Mouse (Mus musculus) layer of hippocampus, adult 11-12 months (tissue): ENCODE measurements around the gene Smco2.
"Not testable (repeated sequence)": the region's sequence is repeated elsewhere in the genome, so short reads cannot be mapped to it uniquely, and the experiment has no call there.

Source experiments
- DNase-seq: peaks from one replicate; pipeline ENCODE4 v3.0.0; 2022; ENCODE audit warnings: low spot score

Smco2 gene

DNA sequence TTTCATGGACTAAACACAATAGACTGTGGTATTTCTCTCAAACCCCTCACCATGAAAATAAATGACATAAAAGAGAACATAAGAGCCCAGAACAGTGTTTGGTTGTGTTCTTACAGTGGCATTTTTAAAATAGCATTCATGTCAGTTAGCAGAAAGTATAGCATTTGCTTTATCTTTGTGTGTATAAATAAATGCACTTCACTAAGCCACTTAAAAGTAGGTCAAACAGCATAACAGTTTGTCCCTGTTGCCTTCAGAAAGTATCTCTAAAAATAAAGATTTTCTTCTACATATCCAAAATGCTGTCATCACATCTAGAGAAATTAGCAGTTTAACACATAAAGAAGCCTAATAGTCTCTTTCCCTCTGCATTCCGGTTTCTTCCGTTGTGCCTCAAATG lies 7.5 kb downstream of the Smco2 start:
- no peak for DNase-seq

DNA sequence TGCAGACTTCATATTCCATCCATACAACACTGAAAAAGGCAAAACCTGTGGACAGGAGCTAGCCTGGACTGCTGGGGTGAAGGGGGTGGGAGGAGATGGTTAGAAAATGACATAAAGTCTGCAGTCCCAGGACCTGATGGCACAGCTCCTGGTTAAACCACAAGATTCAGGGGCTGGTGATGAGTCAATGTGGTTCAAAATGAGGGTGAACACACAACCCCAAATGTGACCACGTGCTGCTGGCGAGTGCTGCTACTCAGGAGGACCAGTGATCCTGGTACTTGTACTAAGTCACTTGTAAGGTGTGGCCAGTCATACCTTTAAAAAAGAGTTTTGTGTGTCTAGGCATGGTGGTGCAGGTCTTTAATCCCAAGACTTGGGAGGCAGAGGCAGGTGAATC lies 13.2 kb downstream of the Smco2 start:
- DNase-seq, result no peak

DNA sequence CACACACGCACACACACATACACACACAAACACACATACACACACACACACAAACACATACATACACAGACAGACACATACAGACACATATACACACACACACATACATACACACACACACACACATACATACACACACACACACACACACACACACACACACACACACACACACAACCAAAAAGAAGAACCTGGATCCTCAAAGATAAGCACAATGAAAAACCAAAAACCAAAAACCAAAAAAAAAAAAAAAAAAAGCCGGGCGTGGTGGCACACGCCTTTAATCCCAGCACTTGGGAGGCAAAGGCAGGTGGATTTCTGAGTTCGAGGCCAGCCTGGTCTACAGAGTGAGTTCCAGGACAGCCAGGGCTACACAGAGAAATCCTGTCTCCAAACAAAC lies 14.5 kb downstream of the Smco2 start:
- DNase-seq, result not testable (repeated sequence)

DNA sequence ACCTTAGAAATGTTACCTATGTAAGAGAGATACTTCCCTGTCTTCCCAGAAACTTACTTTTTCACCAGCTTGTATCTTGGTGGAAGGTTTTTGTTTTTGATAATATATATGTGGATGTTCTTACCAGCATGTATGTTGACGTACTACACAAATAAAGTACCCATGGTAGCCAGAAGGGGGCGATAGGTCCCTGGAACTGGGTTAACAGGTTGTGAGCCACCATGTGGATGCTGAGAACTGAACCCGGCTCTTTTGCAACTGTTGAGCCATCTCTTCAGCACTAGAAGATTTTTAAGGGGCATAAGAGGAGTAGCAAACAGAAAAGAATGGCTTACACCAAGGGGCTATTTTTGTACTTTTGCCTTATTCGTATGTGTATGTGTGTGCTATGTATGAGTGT lies 15.8 kb downstream of the Smco2 start:
- DNase-seq, result no peak

DNA sequence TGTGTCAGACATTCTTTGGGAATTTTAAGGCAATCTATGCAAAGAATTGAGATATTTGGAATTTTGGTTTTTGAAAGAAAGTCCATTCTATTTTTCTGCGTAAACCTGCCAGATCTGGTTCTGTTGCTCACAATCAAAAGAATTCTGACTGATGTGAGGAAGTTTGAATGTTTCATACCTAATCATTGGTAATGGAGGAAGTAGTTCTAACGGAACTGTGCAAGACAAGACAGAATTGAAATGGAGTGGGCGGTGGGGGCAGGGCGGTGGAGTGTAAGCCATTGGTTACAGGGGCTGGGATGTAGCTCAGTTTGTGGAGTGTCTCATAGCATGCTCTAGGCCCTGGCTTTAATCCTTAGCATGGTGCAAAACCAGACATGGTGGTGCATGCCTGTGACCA lies 22.1 kb downstream of the Smco2 start:
- DNase-seq, result no peak

DNA sequence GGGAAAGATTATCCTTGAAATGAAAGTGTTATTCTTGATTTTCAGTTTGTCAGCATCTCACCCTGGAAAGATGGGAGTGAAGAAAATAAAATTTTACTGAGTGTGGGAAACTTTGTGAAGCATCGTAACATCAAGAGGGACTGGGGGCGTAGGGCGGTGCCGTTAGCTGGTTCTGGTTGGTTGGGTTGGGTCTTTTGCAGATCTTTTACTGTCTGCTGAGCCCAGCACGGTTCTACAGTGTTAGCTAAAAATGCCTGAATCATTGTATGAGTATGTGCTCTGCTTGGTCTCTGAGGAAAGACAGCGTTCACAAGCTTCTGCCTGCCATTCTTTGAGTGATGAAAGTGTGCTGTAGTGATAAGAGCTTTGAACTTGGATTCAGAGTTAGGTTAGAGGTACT lies 24.5 kb downstream of the Smco2 start:
- DNase-seq, result no peak

DNA sequence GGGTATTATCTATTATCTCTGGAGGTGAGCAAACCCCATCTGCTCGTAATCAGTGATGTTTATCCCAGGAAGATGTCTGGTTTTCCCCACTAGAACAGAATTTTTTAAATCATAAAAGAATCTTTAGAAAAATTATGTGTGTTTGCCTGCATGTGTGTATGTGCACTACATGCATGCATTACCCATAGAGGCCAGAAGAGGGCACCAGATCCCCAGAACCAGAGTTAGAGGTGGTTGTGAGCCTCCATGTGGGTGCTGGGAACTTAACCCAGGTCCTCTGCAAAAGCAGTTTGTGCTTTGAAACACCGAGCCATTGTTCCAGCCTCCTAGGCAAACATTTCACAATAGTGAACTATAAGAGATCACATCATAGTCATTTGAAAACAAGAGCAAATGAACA lies 26.9 kb downstream of the Smco2 start:
- DNase-seq, result no peak

DNA sequence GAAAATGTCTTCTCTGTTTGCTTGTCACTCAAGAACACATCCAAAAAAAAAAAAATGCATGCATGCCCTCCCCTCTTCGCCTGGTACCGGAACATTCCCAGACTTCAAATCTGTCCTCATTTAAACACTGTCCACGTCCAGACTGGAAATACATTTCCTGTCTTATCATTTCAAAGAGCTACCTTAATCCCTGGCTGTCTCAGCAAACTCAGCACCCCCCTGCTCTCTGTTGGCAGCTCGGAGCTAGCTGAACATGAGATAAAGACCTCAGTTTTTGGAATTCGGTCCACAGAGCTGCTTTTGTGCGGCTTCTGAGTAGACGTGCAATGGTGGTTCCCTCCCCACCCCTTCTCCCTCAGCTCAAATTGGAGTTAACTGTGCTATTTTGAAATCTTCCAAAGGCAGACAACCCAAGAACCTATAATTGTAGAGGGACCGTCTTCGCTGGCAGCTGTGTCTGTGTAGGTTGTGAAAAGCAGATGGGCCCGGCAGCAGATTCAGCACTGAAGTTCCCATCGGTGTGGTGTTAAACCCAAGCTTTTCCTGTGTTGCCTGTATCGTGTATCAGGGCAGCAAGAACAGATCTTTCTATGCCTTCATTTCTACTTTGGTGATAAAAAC lies 27.6 kb downstream of the Smco2 start:
- peak; percentile 52 for DNase-seq

DNA sequence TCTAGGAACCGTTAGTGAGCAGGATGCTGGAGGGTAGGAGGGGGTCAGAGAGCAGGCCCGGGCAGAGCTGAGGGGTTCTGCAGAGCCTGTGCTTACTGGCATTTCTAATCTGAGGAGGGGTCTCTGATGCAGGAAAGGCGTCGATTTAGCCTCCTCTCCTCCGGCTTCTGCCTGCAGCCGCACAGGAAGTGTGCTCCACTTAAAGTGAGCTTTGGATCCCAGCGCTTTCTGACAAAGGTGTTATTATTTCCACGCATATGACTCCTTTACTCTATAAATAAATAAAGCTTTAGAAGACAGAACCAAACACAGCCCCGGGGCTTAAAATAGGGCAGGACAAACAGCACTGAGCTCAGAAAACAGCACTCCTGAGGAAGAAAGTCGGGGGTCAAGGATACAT lies 29.0 kb downstream of the Smco2 start:
- no peak for DNase-seq

DNA sequence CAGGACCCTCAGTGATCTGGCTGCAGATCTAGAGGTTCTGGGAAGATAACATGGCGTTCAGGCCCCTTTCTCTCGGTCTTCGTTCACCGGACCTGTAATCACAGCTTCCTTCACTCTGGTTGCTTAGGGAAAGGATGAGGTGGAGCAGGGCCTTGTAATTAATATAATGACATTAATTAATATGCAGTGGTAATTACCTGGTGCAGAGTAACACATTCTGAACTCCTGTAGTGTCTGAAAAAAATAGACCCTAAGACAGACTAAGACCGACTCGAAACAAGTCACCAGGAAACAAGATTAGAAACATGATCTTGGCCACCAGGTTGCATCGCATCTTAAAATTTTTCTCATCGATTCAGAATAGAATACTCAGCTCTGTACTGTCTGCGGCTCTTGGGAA lies 30.0 kb downstream of the Smco2 start:
- no peak for DNase-seq

DNA sequence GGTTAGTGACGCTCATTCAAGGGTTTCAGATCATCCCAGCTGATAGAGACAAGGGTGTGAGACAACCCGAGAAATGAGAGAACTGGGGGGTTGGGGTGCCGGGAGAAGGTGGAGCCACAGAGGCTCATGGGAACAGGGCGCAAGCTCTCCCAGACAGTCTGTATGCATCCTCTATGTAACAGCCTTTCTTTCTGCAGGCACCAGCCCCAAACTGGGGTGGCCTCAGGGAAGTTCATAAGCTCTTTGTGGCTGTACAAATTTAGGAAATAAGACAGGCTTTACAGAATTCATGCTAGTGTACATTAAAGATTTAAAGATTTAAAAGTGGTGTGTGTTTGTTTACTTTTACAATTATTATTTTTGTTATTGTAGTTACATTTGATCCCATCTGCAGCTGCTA lies 30.4 kb downstream of the Smco2 start:
- no peak for DNase-seq

DNA sequence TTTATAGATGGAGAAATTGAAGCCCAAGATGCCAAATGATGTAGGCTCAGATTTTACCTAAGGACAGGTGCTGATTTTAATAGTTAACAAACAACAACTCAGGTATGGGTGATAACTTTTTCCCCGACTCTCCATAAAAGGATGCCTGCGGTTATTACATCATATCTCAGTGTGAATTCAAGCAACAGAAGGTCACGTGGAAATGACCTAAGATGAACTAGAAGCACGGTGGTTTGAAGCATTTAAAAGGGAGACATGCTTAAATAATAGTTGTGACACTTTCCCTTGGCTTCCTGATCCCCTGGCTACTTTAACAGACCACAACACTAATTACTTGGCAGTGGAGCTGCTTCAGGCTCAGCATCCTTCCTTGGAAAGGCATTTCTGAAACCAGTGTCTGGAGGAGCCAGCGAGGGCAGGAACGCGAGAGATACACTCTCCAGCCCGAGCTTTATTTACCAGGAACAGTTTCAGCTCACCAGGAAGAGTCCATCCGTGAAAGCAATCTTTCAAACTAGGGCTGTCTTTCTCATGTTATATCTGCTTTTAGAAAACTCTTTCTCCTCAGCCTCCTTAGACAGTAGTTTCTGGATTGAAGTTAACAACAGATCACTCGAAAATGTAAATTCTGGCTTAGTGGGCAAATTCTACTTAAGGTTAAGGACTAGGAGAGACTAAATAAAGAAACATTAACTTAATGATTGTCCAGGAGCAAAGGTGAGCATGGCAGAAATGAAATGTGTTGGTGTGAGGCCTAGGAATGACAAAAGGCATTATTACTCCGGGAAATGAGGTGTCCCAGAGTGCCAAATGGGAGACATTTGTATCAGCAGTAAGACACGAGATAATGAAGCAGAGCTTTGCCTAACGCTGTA lies 32.2 kb downstream of the Smco2 start:
- DNase-seq, result no peak

DNA sequence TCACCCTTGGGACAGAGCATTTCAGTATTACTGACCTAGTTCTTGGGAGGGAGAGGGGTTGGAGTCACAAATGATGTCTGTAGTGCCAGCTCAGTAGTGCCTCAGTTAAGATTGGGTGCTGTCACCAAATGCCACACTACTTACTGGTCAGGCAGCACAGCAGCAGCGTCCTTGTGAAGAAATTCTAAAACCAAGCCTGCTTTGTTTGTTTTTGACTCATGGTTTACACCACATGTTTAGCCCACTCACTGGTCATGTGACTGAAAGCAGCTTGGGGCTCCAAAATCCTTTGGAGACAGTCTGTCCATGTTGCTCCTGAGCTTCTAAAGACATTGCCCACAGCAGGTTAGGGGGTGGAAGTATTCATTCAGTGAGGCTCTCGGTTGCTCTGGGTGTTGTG lies 33.5 kb downstream of the Smco2 start:
- DNase-seq, result no peak

DNA sequence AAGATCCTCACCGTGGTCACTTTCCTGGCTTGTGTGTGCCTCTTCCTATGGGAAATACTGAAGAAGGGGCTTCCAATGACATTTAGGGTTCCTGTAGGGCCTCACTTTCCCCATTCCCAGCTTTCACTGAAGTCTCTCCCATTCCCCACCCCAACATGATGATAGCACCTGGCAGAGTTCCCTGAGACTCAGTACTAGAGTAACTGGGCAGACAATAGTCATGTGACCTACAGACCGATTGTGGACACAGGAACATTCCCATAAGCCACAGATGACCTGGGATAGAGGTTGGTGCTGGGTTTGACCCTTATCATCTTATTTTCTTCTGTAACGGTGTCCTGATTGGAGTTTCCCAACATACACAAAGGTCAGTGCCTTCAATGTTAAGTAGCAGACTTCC lies 34.3 kb downstream of the Smco2 start:
- DNase-seq, result no peak

DNA sequence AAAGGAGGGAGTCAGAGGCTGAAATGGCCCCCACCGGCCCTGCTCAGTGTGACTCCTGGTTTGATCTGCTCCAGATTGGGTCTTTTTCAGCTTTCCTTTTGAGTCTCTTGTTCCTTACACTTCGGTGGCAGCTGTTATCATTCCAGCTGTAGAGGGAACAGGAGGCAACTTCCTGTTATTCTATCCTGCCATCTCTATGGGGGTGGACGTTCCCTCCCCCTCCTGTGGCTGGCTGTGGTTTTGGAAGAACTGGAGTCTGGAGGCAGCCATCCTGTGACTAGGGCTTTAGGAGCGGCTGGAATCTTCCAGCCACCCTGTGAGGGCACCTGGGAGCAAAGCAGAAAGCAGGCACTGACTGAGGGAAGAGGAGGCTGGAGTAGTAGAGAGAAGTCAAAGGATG lies 34.9 kb downstream of the Smco2 start:
- DNase-seq, result no peak

DNA sequence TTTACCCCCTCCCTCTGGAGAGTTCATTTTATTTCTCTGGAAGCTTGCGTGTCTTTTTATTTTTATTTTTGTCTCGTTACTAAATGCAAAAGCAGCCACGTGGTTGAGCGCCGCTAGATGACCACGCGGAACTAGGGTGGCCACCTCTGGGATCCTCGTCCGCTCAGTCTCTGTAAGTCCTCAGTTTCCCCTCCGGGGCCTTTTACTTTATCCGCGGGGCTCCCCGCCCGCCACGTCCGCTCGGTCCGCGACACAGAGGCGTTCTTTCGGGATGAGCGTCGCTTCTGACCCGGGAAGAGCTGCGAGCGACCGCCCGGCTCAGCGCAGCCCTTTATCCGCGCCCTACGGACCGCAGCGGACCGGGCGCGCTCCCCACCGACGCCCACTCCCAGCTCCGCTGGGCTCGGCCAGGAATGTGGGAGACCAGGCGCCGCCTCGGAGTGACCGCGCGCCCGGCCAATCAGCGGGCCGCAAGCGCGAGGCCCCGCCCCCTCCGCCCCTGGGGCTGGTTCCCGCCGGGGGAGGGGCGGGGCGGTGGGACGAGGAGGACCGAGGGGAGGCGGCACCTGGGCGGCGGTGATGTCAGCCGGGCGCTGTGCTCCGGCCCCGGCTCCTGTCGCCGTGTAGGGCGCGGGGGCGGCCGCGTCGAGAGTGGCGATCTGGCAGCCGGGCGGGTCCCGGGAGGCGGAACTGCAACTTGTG lies 38.2 kb downstream of the Smco2 start, which contains the start of gene Ppfibp1:
TSS of gene Ppfibp1 (plus strand) at position 530 of the 702 bp plus-strand sequence.
- DNase-seq, result peak; percentile 94

DNA sequence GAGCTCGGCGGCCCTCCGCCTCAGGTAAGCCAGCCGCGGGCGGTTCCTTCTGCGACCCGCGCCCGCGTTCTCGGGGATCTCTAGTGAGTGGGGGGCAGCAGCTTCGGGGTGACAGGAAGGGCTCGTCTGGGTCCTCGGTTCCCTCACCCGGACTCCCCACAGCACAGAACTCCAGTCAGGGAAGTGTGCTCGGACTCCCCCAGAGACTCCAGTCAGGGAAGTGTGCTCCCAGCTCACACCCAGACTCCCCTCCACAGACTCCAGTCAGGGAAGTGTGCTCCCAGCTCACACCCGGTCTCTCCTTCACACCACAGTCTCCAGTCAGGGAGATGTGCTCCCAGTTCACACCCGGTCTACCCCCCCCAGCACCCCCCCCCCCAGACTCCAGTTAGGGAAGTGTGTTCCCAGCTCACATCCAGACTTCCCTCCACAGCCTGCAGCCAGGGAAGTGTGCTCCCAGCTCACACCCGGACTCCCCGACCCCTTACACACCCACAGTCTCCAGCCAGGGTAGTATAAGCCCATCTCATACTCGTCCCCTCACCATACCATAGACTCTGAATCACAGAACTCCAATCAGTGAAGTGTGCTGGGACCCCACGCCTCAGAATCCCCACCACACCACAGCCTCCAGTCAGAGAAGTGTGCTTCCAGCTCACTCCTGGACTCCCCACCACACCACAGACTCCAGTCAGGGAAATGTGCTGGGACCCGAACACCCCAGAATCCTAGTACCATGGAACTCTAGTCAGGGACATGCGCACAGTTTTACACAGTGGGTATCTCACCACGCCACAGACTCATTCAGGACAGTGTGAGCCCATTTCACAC lies 39.0 kb downstream of the Smco2 start:
- DNase-seq, result no peak

DNA sequence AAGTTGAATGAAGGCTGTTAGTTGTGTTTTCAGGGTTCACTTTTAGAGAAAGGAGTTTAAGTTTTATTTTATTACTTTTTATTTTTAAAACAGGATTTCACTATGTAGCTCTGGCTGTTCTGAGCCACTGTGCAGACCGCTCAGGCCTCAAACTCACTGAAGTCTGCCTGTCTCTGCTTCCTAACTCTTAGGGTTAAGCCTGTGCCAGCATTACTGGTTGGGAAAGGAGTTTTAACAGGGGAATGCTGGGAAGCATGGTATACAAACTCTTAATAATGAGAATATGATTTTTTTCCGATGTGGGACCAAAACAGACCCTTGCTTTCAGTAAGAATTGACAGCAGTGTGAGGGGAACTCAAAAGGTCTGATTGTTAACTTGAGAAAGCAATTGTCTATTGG lies 40.3 kb downstream of the Smco2 start:
- DNase-seq, result no peak

DNA sequence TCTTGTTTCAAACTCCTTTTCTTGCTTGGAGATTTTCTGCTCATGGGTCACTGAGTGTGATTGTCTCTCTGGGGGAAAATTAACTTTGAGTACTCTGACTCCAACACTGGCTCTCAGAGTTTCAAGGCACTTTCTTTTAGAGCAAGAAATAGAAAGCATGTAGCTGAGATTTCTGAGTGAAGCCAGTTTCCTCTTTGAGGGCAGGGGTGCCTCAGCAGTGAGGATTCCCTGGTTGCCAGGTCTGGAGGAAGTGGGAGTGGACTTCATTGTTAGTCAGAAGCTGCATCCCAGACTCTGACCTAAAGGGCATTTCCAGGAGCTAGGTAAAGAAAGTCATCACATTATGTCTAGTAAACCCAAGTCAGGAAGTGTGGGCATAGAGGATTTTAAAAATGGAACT lies 40.7 kb downstream of the Smco2 start:
- DNase-seq, result no peak

DNA sequence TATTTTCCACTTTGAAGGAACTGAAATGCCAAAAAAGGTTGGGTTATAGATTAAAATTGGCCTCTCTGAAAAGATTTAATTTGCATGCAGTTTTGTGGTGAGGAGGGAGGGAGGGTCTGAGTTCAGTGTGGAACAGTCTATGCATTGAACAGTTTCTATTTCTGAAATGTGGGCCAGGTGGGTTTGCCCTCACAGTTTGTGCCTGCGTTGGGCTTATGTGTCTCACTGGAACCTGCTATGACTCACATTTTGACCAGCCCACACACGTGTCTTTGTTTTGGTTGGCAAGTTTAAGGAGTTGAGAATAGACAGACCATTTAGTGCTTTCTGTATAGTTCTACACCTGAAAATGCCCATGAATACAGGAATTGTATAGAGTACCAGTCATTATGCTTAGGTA lies 44.0 kb downstream of the Smco2 start:
- no peak for DNase-seq

DNA sequence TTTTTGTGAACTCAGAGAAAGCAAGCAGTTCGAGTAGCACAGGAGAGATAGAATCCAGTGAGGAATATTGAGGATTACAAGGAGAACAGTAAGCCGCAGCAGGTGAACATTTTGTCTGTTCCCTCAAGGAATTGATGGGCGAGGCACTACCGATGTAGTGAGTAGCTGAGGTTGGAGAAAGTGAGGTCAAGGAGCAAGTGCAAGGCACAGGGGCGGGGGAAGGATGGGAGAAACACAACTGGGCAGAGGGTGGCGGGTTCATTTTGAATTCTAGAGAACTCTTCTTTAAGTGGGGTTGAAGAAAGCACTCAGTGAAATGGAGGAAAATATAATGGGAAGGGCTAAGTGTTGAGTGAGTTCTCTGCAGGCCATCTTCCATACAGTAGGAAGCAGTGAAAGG lies 48.8 kb downstream of the Smco2 start:
- no peak for DNase-seq

DNA sequence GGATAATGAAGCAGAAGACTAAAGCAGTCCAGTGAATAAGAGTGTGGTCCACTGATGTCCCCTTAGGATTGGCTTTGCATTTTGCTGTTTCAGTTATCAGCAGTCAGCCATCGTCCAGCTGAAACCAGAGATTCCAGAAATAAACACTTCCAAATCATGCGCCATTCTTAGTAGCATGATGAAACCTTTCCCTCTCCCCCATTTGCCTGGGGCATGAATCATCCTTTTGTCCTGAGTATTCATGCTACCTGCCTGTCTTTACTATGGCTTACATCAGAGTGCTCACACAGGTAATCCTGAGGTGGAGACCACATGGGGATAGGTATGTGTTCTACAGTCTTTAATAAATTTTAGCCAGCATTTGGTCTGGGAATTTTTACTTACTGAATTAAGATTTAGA lies 49.7 kb downstream of the Smco2 start:
- no peak for DNase-seq
